Mouse (Mus musculus) layer of hippocampus, adult 9-11 months (tissue): ENCODE measurements around the gene Gmppb.
"Not testable (repeated sequence)": the region's sequence is repeated elsewhere in the genome, so short reads cannot be mapped to it uniquely, and the experiment has no call there.

ENCODE experiments used
- DNase-seq: peaks from one replicate; pipeline ENCODE4 v3.0.0; 2022

The Gmppb gene

DNA sequence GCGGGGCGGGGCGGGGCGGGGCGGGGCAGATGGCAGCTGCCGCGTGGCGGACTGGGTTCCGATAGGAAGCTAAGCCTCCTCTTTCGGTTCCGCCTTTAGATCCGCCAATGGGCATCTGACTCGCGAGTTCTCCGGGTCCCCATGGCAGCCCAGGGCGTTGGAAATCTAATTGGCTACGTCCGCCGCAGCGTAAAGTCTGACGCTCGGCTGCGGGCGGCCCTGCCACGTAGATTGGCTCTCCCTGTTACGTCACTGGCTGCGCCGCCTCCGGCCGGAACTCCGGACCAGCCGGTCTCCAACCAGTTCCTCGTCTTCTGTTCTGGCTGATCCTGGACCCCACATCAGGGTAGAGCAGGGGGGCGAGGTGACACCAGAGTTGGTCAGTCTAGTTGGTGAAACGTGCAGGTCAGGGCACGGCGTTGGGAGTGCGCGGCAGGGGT lies at the start of gene Gmppb:
Gmppb (plus strand) TSS at position 227 of the 440 bp plus-strand sequence.
- peak; percentile 98 for DNase-seq

DNA sequence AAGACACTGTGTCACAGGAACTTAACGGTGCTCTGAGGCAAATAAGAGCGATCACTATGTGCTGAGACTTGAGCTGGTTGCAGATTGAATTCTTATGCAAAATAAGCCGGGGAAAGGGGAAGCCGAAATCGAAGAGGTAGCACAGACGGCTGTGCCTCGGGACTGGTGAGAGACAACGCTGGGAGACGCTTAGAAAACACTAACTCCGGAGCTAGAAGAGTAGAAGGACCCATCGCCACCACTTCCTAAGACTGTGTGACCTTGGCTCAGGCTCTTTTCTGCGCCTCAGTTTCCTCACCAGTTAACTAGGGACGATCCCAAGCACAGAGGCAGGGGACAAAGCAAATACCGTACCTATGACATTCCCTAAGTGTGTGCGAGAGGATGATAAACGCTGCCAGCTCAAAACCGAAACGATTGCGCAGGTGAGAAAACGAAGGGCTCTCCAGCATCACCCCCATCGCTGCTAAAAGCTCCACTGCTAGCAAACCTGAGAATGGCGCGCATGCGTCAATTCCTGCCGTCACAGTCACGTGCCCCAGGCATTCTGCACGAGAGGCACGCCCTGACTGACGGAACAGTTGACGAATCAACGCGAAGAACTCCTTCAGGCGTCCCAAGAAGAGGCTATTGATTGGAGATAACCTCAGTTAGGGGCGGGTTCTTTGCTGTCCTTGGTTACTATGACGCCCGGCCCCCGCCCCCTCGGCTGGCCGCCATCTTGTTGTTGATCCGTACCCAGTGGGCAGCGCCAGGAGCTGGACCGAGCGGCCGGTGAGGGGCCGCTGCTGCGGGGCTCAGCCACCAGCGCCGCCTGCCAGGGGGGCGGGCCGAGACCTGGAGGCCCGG lies 46.9 kb upstream of the Gmppb start, which contains the start of gene Ip6k1:
Ip6k1 (plus strand) TSS at position 580 of the 849 bp plus-strand sequence.
- DNase-seq, result peak; percentile 100

GRCm38 (mm10) chr9:108002778-108003530 lies 46.1 kb upstream of the Gmppb start:
- no peak for DNase-seq

DNA sequence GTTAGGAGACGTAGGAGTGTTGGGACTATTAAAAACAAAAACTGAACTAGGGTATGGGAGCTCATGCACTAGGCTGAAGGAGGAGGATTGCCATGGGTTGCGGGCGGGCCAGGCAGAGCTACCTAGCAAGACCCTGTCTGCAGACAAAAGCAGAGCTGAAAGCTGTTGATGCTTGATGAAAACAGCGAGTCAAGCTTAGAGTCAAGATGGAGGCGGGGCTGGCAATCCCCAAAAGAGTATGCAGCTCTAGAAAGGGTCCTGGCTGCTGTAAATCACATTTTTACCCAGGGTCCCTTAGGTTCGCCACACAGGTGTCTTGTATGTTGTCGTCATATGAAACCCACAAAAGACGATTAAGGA lies 45.5 kb upstream of the Gmppb start:
- DNase-seq, result no peak

GRCm38 (mm10) chr9:108008041-108008440 lies 41.0 kb upstream of the Gmppb start:
- DNase-seq, result no peak

GRCm38 (mm10) chr9:108010385-108010784 lies 38.7 kb upstream of the Gmppb start:
- no peak for DNase-seq

- DNase-seq, result not testable (repeated sequence)
Measured at GRCm38 (mm10) chr9:108013577-108013976, 35.5 kb upstream of the Gmppb start.

DNA sequence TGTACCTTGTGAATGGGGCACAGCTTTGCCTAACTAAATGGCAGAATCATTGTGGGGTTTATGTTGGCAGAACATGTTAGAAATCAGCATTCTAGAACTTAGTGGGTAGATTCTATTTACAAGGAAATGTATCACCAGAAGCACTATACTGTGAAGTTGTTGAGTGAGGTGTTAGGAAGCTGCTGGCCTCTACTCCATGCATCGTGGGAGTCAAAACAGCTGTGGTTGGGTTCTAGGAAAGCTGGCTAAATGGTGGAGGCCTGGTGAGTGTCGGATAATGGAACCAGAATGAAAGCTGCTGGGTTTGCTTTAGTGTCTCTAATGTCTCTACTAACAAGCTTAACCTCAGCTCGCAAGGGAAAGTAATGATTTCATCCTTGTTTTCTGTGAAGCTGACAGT lies 31.9 kb upstream of the Gmppb start:
- DNase-seq, result no peak

DNA sequence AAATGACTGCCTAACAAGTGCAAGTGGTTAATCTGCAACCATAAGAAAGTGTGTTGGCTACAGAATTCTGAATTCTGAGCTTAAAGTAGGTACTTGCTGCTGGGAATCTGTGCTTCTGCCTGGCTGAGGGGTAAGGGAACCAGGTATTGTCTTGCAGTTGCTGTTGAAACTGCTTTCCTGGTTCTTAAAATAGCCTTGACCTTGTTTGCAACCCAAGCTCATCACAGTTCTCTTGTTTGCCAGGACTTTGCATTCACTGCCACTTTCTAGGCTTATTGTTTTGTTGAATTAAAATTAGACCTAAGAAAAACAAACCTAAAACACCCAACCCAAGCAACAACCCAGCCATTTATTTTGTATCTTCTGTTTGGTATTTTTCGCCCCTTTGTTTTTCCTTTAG lies 28.3 kb upstream of the Gmppb start:
- DNase-seq, result no peak

DNA sequence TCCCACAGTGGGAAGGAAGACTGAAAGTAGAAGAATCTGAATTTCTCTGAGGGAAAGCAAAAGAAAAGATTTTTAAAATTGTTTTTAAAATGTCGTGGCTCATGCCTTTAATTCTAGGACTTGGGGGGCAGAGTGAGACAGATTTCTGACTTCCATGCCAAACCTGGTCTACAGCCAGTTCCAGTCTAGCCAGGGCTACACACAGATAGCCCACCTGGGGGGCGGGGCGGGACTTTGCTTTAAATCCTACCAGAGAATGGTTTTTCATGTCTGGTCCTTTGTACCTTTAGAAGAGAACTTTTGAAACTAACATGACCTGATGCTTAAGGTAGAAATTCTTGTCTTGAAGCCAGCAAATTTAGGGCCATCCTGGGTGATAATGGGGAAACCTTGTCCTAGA lies 25.8 kb upstream of the Gmppb start:
- no peak for DNase-seq

GRCm38 (mm10) chr9:108026584-108026983 lies 22.5 kb upstream of the Gmppb start:
- no peak for DNase-seq

GRCm38 (mm10) chr9:108027867-108028266 lies 21.2 kb upstream of the Gmppb start:
- no peak for DNase-seq

DNA sequence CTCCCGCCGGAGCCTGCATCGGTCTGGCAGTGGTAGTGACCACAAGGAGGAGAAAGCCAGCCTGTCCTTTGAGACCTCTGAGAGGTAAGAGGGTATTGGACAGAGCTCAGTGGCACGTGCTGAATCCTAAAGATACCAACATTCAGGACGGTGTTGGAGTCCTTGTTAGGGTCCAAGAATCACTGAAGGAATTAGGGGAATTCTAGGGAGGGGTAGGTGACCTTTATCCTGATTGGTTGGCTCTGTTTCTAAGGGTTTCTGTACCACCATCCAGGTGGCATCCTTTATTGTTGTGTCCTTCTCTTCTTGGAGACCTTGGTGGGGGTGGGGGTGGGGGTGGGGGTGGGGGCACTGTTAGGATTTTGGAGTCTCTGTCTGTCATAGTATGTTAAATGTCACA lies 16.9 kb upstream of the Gmppb start:
- no peak for DNase-seq

- no peak for DNase-seq
Measured at GRCm38 (mm10) chr9:108035331-108036156, 13.5 kb upstream of the Gmppb start.

DNA sequence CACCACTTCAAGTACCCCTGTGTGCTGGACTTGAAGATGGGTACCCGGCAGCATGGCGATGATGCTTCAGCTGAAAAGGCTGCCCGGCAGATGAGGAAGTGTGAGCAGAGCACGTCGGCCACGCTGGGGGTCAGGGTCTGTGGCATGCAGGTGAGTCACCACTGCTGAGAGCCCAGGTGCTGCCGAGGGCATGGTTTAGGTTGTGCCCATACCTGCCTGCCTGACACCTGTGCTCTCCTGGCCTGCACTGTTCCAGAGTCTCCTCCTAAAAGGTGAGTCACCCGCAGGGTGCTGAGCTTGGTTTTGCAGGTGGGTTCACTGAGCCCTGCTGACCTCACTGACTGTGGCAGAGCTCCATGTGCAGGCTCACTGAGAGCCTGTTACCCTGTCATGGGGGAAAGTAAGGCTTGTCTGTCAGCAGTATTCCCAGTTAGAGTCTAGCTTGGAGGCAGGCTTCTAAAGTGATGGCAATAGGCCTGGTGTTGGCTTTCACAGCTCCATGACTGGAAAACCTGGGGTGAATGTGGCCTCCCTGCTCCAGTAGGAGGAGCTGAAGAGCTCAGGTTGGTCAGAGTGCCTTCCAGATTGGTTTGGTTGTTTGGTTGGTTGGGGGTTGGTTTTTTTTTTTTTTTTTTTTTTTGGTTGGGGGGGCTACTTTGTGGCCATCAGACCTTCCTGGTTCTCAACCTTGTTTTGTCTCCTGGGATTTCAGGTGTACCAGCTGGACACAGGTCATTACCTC lies 4.1 kb upstream of the Gmppb start:
- no peak for DNase-seq

DNA sequence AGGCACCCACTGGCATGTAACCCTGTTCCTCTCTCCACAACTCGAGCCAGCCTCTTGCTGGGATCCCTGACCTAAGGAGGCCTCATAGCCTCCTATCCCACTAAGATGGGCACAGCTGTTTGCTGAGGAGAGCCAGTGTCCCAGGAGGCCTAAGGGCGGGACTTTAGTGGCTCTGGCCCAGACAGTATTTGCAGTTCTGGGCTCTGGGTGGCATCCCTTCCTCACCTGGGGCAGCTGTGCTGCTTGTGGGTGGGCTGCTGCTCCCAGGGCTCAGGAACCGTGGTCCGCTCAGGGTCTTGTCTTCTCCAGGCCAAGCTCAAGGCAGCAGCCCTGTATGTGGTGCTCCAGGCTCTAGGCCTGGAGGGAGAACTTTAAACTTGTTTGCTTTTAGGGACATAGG lies 2.5 kb upstream of the Gmppb start:
- DNase-seq, result no peak

DNA sequence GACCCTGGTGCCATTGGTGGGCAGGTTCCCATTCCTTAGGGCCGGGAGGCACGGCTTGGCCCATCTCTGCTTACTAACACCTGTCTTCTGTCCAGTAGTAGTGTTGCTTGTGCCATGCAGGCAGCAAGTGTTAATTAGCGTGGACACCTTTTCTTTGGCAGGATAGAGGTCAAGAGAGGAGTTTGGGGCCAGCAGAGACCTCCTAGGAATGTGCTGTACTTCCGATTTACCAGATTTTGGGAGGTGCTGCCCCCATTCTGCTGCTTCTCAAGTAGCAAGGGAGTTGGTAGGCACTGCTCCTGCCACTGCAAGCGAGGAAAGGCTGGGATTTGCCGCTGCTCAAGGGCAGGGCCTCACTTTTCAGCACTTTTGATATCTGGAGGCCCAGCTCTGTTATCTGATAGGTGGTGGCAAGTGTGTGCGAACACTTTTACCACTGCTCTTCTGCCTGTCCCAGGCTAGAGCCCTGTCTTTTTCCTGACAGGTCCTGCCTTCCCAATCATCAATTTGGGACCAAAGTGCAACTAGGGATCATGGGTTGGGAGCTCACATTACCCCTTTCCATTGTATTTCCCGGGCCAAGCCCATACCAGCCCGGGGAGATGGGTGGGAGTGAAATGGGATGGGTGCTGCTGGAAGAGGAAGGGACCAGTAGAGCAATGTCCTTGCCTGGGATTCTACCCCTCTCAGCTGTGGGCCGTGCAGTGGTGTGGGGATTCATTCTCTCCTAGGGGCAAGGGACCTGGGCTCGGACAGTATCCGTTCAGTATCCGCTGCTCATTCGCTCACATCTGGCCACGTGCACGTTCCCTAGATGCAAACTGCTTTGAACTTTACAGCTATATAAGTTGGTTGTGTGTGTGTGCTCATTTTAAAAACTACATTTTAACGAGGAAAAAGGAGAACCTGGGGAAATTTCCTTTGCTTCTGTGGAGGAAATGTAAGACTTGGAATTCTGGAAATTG lies 1.2 kb upstream of the Gmppb start:
- DNase-seq, result no peak

DNA sequence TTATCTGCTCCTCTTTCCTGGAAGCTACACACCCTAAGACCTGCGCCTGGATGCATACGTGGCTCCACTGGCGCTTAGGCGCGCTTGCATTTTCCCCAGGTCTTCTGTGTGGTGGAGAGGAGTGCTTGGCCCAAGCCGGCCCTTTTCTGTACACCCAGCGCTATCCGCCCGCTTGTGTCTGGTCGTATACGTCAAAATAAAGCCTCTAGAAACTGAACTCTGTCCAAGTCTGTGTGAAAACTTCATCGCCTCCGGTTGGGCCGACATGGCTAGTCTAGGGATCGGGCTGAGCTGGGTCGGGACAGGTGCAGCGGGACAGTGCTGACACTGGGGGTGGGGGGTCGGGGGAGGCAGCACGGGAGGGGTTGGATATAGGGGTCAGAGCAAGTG lies 481 bp upstream of the Gmppb start:
- DNase-seq, result no peak

GRCm38 (mm10) chr9:108049561-108050251 lies 664 bp downstream of the Gmppb start:
- no peak for DNase-seq

GRCm38 (mm10) chr9:108051184-108051930 lies 2.3 kb downstream of the Gmppb start:
- DNase-seq, result no peak
